Mouse (Mus musculus) neural tube, embryonic 15.5 days (tissue): Measurements from ENCODE around the gene Rgs12. TPM values are rescaled to one million over a fixed set of nuclear protein-coding genes. Genes with fewer than 3 reads are reported as not detected.
A peak's percentile ranks its signal among the peaks of the same experiment; 100 is the strongest.

Source experiments
- ATAC-seq: fragments of 200-750 bp; cut with Nextera tagmentation; 2 replicates; pipeline ENCODE4 v1.8.0; 2017; ENCODE audit warnings: mild to moderate bottlenecking, moderate TSS enrichment, moderate library complexity; ENCODE audit not compliant: low FRiP score
- H3K27ac ChIP-seq: fragments of 300-500 bp; sonication (generic); replicated peaks from 2 replicates; pipeline ENCODE4 v1.5.1; 2015; ENCODE audit warnings: mild to moderate bottlenecking, inconsistent platforms
- H3K27me3 ChIP-seq: fragments of 300-500 bp; sonication (generic); replicated peaks from 2 replicates; pipeline ENCODE4 v1.6.1; 2015; ENCODE audit warnings: inconsistent platforms
- H3K36me3 ChIP-seq: fragments of 300-500 bp; sonication (generic); 2 replicates; pipeline ENCODE4 v1.6.1; 2015; ENCODE audit warnings: inconsistent platforms
- H3K4me1 ChIP-seq: fragments of 300-500 bp; sonication (generic); 2 replicates; pipeline ENCODE4 v1.6.1; 2015; ENCODE audit warnings: inconsistent platforms
- H3K4me2 ChIP-seq: fragments of 300-500 bp; sonication (generic); 2 replicates; pipeline ENCODE4 v1.6.1; 2015; ENCODE audit warnings: inconsistent platforms, mild to moderate bottlenecking, moderate library complexity
- H3K4me3 ChIP-seq: fragments of 300-500 bp; sonication (generic); replicated peaks from 2 replicates; pipeline ENCODE4 v1.5.1; 2015; ENCODE audit warnings: mild to moderate bottlenecking, inconsistent platforms
- H3K9ac ChIP-seq: fragments of 300-500 bp; sonication (generic); replicated peaks from 2 replicates; pipeline ENCODE4 v1.6.1; 2015; ENCODE audit warnings: mild to moderate bottlenecking, inconsistent platforms
- H3K9me3 ChIP-seq: fragments of 300-500 bp; sonication (generic); replicated peaks from 2 replicates; pipeline ENCODE4 v1.6.1; 2016; ENCODE audit warnings: inconsistent platforms
- WGBS: fragments of 180-500 bp; shearing (Covaris S2); methylation state at CpG from one replicate; pipeline ENCODE4 v1.1.7; 2015; ENCODE audit warnings: mixed read lengths; 5-methylcytosine and 5-hydroxymethylcytosine counted together
- polyA plus RNA-seq: library from polyadenylated mRNA; unstranded; fragments of >200 nt; fragmentation: Nextera tagmentation; extraction: Ambion mirVana; gene quantifications from 2 replicates; pipeline ENCODE4 v1.2.1, GENCODE M21; 2015

Rgs12 gene
- polyA plus RNA-seq, 1 experiment from 2014 or later = 32.9 TPM

DNA sequence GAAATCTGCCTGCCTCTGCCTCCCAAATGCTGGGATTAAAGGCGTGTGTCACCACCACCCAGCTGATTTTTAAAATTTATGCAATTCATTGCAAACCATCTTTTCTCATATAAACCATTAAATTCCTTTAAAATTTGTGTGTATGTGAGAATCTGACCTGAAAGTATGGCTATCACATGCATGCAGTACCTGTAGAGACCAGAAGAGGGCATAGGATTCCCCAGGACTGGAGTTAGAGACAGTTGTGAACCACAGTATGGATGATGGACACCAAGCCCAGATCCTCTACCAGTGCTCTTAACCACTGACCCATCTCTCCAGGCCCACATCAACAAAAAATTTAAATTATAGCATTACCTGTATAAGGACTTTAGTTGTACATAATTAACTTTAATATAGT lies 15.8 kb upstream of the Rgs12 start:
- WGBS = 100% methylated on average over 1 of the region's 1 CpGs
- no peaks in the 10 kb centered on the region for H3K36me3 ChIP-seq

GRCm38 (mm10) chr5:34941710-34942470 lies 7.4 kb upstream of the Rgs12 start:
- Histone ChIP-seq H3K9ac (no peak overlapping the region), H3K27me3 (no peaks in the 10 kb centered on the region), H3K4me1 (peaks cover 10% of the 10 kb centered on the region; the same call in 1 of the 2 replicates), H3K36me3 (no peaks in the 10 kb centered on the region), H3K9me3 (no peaks in the 10 kb centered on the region), H3K27ac (no peak overlapping the region; the same call in 1 of the 2 replicates), H3K4me3 (no peak overlapping the region), H3K4me2 (no peak overlapping the region)
- WGBS = 10% methylated on average over 10 of the region's 10 CpGs
- no peak for ATAC-seq

More for the DNA sequence above, 15.8 kb upstream of the Rgs12 start:
- Histone ChIP-seq H3K4me2 (no peak overlapping the region), H3K4me1 (peaks cover 23% of the 10 kb centered on the region), H3K27ac (no peak overlapping the region), H3K4me3 (no peak overlapping the region), H3K9ac (no peak overlapping the region), H3K27me3 (no peaks in the 10 kb centered on the region), H3K9me3 (no peaks in the 10 kb centered on the region)
- no peak for ATAC-seq

DNA sequence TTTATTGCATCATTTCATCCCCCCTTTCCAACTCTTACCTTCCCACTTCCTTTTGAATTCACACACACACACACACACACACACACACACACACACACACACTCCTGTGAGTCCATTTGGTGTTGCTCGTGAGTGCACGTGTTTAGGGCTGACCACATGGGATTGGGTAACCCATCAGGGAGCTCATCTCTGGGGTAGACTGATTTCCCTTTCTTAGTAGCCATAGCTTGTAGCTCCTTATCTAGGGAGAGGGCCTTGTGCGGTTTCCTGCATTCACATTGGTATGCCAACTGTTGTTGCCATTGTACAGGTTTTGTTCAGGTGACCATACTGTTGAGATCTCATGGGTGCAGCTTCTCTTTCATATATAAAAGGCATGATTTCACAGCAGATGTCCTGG lies 5.8 kb upstream of the Rgs12 start:
- H3K9me3 ChIP-seq = no peaks in the 10 kb centered on the region
- no peak overlapping the region for H3K27ac ChIP-seq
- no peak overlapping the region for H3K4me3 ChIP-seq
- no peaks in the 10 kb centered on the region for H3K36me3 ChIP-seq
- no peak overlapping the region for H3K9ac ChIP-seq
- ATAC-seq = no peak
- H3K27me3 ChIP-seq = no peaks in the 10 kb centered on the region
- H3K4me2 ChIP-seq = no peak overlapping the region
- H3K4me1 ChIP-seq = peaks cover 12% of the 10 kb centered on the region
- WGBS = 91% methylated on average over 3 of the region's 3 CpGs

GRCm38 (mm10) chr5:34949769-34950211 lies 545 bp downstream of the Rgs12 start:
- ATAC-seq = peak; percentile 28
- WGBS = 0% methylated on average over 12 of the region's 12 CpGs
- Histone ChIP-seq H3K4me2 (peak overlapping the region; percentile 82), H3K36me3 (no peaks in the 10 kb centered on the region), H3K9ac (peak overlapping the region; percentile 91), H3K4me1 (peaks cover 49% of the 10 kb centered on the region), H3K4me3 (peak overlapping the region; percentile 87), H3K27me3 (no peaks in the 10 kb centered on the region), H3K27ac (peak overlapping the region; percentile 87), H3K9me3 (no peaks in the 10 kb centered on the region)

DNA sequence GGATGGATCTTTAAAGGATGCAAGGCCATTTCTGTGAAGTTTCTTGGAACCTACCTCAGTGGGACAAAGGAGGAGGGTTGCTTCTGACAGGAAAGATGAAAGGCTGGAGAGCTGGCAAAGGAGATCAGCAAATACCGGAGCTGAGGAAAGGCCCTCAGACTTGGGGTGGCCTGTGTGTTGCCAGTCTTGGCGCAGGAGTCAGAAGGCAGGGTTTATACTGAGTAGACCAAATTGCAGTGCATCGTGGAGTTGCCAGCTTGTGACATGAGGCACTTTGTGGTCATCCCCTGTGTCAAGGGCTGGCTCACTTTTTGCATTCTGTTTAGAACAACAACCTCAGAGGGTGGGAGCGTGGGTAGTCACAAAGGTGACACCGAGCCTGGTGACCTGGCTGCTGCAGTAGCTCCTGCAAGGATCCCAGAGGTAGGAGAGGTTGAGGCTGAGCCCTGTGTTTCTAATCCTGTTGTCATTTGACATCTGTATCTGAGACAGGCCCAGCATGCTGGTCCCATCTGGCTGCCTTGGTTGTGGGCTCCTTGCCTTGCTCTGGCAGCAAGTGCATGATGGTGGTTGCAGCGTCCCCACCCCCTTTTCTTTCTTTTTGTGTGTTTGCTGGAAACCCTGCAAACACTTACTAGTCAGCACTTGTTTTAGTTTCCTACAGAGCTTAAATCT lies 1.4 kb downstream of the Rgs12 start:
- peak overlapping the region; percentile 87 for H3K4me3 ChIP-seq
- peak overlapping the region; percentile 82 for H3K4me2 ChIP-seq
- peak overlapping the region; percentile 91; the same call in 1 of the 2 replicates for H3K9ac ChIP-seq
- H3K9me3 ChIP-seq = no peaks in the 10 kb centered on the region
- no peaks in the 10 kb centered on the region for H3K36me3 ChIP-seq
- no peak for ATAC-seq
- peaks cover 51% of the 10 kb centered on the region for H3K4me1 ChIP-seq
- peak overlapping the region; percentile 87 for H3K27ac ChIP-seq
- H3K27me3 ChIP-seq = no peaks in the 10 kb centered on the region
- WGBS = 67% methylated on average over 6 of the region's 6 CpGs

GRCm38 (mm10) chr5:34951161-34951834 lies 2.1 kb downstream of the Rgs12 start:
- Histone ChIP-seq H3K9me3 (no peaks in the 10 kb centered on the region), H3K4me3 (no peak overlapping the region), H3K4me1 (peaks cover 58% of the 10 kb centered on the region), H3K4me2 (peak overlapping the region; percentile 82), H3K27me3 (no peaks in the 10 kb centered on the region), H3K9ac (no peak overlapping the region), H3K36me3 (no peaks in the 10 kb centered on the region), H3K27ac (peak overlapping the region; percentile 87; the same call in 1 of the 2 replicates)
- 88% methylated on average over 8 of the region's 8 CpGs for WGBS
- ATAC-seq = no peak

GRCm38 (mm10) chr5:34954508-34954907 lies 5.3 kb downstream of the Rgs12 start:
- Histone ChIP-seq H3K9me3 (no peaks in the 10 kb centered on the region), H3K27ac (0 out of 2 replicates have a peak overlapping the region, but pooled peaks have one; percentile 13), H3K27me3 (no peaks in the 10 kb centered on the region), H3K4me1 (peaks cover 73% of the 10 kb centered on the region), H3K4me3 (no peak overlapping the region), H3K9ac (no peak overlapping the region), H3K36me3 (no peaks in the 10 kb centered on the region), H3K4me2 (no peak overlapping the region)
- ATAC-seq = no peak
- WGBS = 46% methylated on average over 6 of the region's 6 CpGs

DNA sequence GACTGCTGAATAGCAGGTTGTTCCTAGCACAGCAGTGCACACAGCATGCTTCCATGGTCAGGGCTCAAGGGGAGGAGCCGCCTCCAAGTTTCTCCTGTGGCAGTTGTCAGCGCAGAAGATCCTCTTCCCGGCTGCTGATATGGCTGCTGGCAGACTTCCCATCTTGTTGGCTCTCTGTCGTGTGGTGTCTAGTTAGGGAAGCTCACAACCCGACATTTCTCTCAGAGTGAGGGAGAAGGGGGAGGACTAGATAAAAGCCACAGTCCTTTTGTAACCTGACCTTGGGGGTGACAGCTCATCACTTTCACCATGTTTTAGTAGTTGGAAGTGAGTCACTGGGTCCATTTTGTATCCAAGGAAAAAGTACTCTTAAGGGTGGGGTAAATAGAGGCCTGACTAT lies 6.4 kb downstream of the Rgs12 start:
- H3K9me3 ChIP-seq = no peaks in the 10 kb centered on the region
- no peak overlapping the region for H3K4me3 ChIP-seq
- no peaks in the 10 kb centered on the region for H3K27me3 ChIP-seq
- ATAC-seq = no peak
- peaks cover 63% of the 10 kb centered on the region for H3K4me1 ChIP-seq
- H3K4me2 ChIP-seq = no peak overlapping the region
- WGBS = 40% methylated on average over 5 of the region's 5 CpGs
- H3K36me3 ChIP-seq = no peaks in the 10 kb centered on the region
- no peak overlapping the region for H3K9ac ChIP-seq
- H3K27ac ChIP-seq = no peak overlapping the region

- WGBS = 91% methylated on average over 7 of the region's 7 CpGs
- H3K4me1 ChIP-seq = peaks cover 58% of the 10 kb centered on the region
- H3K9ac ChIP-seq = no peak overlapping the region
These were observed 6.9 kb downstream of the Rgs12 start for GRCm38 (mm10) chr5:34956151-34956550.

DNA sequence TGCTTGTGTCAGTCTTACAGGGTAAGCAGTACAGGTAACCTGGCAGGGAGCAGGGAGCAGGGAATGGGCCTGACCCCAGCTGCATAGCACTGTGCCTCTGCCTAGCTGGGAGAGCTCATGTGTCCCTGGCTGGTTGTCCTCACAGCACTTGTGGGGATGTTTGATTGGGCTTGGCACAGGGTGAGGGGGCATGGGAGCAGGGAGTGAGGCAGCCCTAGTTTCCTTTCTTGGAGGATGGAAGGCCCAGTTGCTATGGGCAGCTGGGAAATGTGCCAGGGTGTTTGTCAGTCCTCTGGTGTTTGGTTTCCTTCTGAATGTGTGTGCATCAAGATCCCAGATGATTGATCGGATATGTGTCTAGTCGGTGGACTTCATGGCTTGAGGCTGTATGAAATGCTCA lies 7.8 kb downstream of the Rgs12 start:
- H3K27ac ChIP-seq = 0 out of 2 replicates have a peak overlapping the region, but pooled peaks have one; percentile 37

More at GRCm38 (mm10) chr5:34956151-34956550, 6.9 kb downstream of the Rgs12 start:
- no peak overlapping the region for H3K27ac ChIP-seq
- no peak overlapping the region for H3K4me2 ChIP-seq
- no peaks in the 10 kb centered on the region for H3K27me3 ChIP-seq
- no peak for ATAC-seq
- no peaks in the 10 kb centered on the region for H3K36me3 ChIP-seq
- H3K9me3 ChIP-seq = no peaks in the 10 kb centered on the region
- no peak overlapping the region for H3K4me3 ChIP-seq

DNA sequence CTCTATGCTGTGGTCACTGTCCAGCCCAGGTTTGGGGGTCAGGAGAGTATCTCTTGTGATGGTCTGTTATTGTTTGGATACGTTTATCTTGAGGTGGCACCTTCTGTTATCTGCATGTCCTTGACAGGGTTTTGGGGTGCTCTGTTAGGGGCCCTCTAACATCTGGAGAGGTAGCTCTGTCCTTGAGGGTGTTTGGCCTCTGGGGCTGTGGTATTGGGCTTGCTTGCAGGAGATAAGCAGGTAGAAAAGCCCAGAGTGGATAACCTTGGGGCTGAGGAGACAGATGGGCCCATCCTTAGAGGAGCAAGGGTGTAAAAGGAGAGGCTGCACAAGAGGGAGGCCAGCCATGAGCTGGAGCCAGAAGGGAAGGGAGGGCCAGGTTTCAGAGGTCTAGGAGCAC lies 10.8 kb downstream of the Rgs12 start:
- Histone ChIP-seq H3K36me3 (peaks cover 5% of the 10 kb centered on the region), H3K4me1 (peaks cover 48% of the 10 kb centered on the region), H3K9me3 (no peaks in the 10 kb centered on the region), H3K27ac (no peak overlapping the region), H3K4me2 (no peak overlapping the region), H3K9ac (no peak overlapping the region), H3K4me3 (no peak overlapping the region), H3K27me3 (no peaks in the 10 kb centered on the region)
- ATAC-seq = no peak
- WGBS = 93% methylated on average over 1 of the region's 1 CpGs

More for the DNA sequence above, 7.8 kb downstream of the Rgs12 start:
- peak; percentile 42; the same call in 1 of the 2 replicates for ATAC-seq
- H3K9ac ChIP-seq = no peak overlapping the region
- H3K9me3 ChIP-seq = no peaks in the 10 kb centered on the region
- no peaks in the 10 kb centered on the region for H3K27me3 ChIP-seq
- H3K36me3 ChIP-seq = no peaks in the 10 kb centered on the region
- H3K4me1 ChIP-seq = peaks cover 54% of the 10 kb centered on the region
- 73% methylated on average over 2 of the region's 2 CpGs for WGBS
- no peak overlapping the region for H3K4me3 ChIP-seq
- H3K4me2 ChIP-seq = no peak overlapping the region
